Mouse (Mus musculus) Muller cell, postnatal 12 days (primary cell): ENCODE data around the gene Cmc1.

Experiments
- DNase-seq: peaks from one replicate; pipeline ENCODE4 v3.0.0-alpha.2; 2015; ENCODE audit errors: inconsistent ontology term

Cmc1 gene

DNA sequence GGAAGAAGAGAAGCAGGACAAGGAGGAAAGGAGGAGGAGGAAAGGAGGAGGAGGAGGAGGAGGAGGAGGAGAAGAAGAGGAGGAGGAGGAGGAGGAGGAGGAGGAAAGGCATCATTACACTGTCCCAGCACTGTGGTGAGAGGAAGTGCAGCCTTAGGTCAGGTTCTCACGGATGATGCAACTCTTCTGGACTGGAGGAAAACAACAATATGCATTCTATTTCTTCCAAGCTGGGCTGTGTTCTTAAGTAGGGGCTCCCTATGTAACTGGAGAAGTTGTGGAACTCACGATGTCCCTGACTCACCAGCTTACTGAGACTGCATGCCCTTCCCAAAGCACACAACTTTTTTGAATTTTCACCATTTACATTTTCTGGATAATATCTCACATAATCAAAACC lies 118.3 kb downstream of the Cmc1 start:
- no peak for DNase-seq

DNA sequence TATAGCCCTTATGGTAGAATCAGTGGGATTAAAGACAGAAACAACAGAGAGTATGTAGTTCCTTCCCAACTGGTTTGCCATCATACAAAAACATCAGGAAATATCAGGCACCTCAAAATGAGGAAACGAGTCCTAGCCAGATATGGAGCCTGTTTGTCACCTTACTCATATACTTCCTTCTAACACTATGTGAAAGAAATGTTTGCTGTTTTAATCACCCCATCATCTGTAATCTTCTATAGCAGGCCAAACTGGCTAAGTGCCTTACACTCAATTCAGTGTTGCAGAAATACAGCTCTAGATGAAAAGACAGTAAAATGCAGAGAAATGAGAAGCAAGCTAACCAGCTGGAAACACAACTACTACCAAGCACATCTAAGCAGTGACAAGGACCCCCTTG lies 119.7 kb downstream of the Cmc1 start:
- DNase-seq, result no peak

DNA sequence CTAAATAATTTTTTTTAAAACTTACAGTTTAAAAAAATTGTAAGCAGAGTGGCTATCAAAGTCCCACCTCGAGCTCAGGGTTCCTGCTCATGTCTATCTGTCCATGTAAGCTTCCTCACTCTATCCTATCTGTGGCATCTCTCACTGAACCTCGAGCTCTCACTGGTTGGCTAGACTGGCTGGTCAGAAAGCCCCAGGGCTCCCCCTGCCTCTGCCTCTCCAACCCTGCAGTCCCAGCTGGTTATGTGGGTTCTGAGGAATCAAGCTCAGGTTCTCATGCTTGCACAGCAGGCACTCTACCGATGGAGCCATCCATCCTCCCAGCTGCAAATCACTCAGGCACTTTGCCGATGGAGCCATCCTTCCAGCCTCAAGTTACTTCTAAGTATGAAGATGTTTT lies 120.5 kb downstream of the Cmc1 start:
- peak; percentile 8 for DNase-seq

DNA sequence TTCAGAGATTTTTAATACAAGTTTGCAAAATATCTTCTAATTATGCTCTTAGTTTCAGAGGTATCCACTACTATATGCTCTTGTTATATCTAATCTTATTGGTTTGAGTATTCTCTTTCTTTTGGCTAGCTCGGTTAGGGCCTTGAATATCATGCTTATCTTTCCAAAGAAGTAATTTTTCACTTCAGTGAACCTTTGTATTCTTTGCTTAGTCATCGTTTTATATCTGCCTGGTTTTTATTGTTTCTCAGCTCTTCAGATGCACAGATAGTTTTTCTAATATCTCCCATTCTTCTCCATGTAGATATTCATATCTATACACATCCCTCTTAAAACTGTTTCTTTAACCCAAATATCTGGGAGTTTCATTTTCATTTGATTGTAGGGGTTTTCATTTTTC lies 125.0 kb downstream of the Cmc1 start:
- no peak for DNase-seq
